Mouse (Mus musculus): ENCODE measurements at regions not wholly inside any gene's neighbourhood (a gene's known extent, or its start where the extent isn't known, plus 50 kb on each side); places are given as distances from the start of the nearest gene placed in this dataset.

- TF ChIP-seq GATA1 (IDR thresholded peaks at IDR 0.05; ENCODE audit: borderline replicate concordance, low read length) (no peak), FLI1 (IDR thresholded peaks at IDR 0.05; ENCODE audit: low read length) (no peak)
These were observed 137.2 kb downstream of the Atp23 start for GRCm38 (mm10) chr10:126763976-126764375.

Measured in megakaryocyte, embryonic 14.5 days (primary cell).